Mouse (Mus musculus): Measurements from ENCODE around the gene Smg5.

GRCm38 (mm10) chr3:88403522-88404230, 67.6 kb downstream of the Smg5 start:
- TF ChIP-seq POLR2A (IDR thresholded peaks at IDR 0.05; ENCODE audit: control insufficient read depth, low read depth, low read length) = no peak
- no peak for TF ChIP-seq CTCF (IDR thresholded peaks at IDR 0.05; ENCODE audit: control insufficient read depth, insufficient read depth, insufficient replicate concordance, low read depth, low read length)

All from testis, adult 2 months (tissue).